Mouse (Mus musculus): ENCODE results near the gene Rbfox1.

Gene Rbfox1

DNA sequence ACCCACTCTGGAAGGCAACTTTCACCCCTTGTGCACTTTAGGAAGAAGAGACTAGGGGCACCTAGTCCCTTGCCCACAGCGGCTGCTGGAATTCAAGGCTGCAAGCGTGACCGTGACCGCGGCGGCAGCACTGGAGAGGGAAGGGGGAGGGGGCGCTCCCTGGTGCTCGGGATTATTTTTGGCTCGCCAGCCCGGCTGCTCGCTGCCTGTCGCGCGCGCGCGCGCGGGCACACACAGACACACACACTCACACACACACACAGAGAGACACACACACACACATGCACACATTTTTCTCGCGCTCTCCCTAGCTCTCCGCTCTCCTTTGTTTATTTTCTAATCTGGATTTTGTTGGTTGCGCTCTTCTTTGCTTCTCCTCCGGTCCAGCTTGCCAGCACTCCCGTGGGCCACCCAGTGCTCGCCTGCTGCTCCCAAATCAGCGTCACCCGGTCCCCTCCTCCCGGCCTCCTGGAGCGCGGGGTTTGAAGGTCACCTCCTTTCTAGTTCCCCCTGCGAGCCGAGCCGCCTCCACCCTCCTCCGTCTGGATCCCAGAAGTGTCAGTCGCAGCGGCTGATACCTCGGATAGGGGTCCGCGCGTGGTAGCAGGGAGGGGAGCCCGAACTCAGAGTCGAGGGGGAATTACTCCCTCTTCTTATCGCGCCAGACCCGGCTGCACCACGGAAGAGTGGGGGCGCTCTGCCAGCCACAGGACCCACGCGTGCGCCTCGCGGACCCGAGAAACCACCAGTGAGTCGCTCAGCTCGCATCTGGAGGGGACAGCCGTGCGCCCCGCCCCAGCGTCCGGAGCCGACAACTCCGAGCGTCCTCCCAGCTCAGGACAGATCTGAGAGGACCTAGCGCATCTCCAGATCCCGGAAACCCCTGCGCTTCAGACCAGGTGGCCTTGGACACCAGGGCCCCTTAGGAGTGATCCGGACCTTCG, at the start of gene Rbfox1:
TSS of gene Rbfox1 (plus strand) at position 610 of the 944 bp plus-strand sequence.
- no peak for DNase-seq (ENCODE audit: low spot score)

DNA sequence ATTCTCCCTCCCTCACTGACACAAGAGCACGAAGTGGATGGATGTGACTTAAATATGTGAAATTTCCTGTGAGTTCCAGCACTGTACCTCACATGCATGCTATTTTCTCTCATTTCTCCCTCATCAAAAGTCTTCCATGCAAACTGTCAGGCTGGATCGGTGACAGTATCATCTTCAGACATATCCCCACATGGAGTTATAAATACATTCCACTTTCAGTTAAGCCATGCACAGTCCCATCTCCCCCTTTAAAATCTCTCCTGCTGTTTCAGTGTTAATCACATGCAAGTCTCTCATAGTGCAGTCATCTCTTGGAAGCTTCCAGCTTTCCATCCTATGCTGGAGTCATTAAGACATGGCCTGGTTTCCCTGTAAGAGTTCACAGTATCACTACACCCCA, 48.4 kb upstream of the Rbfox1 start:
- no peak for DNase-seq (ENCODE audit: low spot score)

DNA sequence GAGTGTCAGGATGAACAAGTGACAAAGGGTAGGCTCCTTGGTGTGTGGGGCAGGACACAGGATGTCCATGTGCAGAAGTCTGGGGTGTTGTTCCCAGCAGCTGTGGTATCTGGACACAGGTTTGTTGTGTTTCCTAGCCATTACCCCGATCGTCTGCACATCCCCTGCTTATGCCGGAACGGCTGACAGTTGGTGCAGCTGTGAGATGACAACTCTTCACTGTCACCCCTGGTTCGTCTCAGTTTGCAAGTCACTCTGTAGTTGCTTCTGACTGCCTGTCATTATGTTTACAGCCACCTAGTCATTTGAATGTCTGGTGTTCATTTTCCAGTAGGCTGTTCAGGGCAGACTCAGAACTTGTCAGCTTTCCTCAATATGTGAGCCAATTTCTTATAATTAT, 44.0 kb upstream of the Rbfox1 start:
- DNase-seq (ENCODE audit: low spot score): no peak

DNA sequence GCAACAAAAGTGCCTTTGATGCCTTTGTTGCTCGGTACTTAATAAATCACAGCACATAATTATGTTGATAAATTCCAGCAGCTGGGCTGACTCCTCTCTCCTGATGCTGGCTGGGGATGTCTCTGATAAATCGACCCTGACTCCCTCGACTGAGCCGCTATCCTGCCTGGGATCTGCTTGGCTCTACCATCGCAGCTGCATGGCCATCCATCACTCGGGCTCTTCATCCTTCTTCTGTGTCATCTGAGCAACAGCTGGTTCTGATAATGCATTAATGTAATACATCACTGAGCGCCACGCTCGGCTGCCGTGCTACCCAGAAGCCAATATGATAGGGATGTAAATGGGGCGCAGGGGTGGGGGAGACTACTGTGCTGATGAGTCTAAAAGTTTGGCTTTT, 39.5 kb upstream of the Rbfox1 start:
- no peak for DNase-seq (ENCODE audit: low spot score)

DNA sequence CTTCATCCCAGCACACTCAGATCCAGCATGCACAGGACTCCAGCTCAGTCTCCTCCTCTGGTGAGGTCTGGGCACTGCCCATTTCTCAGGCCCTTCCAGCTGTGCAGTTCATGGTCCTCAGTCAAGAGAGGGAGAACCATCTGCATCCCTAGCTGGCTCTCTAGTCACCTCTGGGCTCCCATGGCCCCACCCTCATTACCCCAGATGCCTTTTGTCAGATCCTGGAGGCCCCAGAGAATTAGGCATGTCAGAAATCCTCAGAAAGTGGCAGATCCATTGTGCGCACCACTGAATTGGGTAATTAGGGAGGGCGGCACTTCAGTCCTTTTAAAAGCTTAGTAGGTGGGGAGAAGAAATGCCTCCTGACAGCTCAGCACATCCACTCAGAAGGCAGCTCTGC, 32.1 kb upstream of the Rbfox1 start:
- DNase-seq (ENCODE audit: low spot score): no peak

DNA sequence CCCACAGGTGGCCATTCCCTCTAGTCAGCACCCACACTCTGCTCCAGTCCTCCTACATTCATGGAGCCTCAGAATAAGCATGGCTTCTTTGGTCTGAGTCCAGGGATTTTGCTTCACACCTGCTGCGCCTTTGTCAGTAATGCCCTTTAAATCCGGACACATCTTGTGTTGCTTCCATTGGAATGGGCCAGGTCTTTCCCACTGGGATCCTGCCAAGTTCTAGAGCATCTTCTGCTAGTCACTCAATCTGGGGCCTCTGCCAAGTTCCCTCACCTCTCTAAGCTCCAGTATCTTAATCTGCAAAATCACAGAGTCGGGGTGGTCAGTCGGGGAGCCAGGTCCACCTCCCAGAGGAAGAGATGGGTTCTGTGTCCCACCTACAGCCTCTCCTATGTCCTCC, 20.8 kb upstream of the Rbfox1 start:
- no peak for DNase-seq (ENCODE audit: low spot score)

GRCm38 (mm10) chr16:5866966-5867365, 18.2 kb upstream of the Rbfox1 start:
- DNase-seq (ENCODE audit: low spot score): peak; percentile 36

GRCm38 (mm10) chr16:5870391-5870790, 14.8 kb upstream of the Rbfox1 start:
- DNase-seq (ENCODE audit: low spot score): no peak

GRCm38 (mm10) chr16:5881820-5882219, 3.3 kb upstream of the Rbfox1 start:
- peak; percentile 49 for DNase-seq (ENCODE audit: low spot score)

DNA sequence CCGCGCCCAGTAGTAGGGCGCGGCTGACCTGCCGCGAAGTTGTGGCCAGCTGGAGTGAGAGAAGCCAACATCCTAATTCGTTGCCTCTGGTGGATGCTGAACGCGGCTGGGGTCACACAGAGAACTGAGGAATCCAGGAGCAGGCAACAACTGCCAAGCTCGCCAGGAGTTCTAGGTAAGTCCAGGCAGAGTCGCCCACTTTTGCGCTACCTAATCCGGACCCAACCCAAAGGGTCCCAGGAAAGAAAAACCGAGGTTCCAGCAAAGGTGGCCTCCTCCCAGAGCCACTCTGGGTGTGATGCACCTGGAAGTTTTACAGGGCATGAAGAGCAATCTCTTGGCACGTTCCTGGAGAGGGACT, 515 bp downstream of the Rbfox1 start:
- no peak for DNase-seq (ENCODE audit: low spot score)

DNA sequence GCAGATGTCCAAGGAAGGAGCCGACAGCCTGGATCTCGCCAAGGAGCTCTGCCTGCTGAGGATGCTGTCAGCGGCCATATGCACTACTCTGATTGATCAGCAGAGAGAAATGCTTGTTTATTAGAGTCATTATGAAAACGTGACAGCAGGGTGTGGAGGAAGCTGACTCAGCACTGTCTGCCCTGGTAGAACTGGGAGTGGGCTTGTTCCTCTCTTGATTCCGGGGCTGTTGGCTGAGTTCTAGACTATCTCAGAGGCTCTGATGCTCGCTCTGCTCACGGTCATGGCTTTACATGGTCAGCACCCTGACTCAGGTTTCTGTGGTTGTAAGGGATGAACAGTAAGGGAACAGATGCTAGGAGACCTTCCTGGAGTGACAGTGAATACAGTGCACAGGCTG, 10.4 kb downstream of the Rbfox1 start:
- no peak for DNase-seq (ENCODE audit: low spot score)

DNA sequence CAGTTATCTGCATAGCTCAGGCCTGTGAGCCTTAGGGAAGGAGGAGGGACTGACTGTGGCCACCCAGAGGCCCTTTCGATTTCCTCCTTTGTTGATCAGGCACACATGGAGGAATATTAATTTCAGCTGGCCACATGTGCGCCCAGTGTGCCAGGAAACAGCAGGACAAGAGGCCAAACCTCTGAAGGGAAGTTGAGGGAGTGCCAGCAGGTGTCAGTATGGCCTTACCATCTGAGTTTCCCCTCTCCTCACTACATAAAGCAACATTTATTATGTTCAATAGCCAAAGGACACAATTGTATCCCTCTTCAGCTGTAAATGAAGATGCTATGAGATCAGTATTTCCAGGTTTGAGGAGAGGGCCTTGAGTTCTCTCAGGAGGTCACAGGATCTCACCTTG, 13.2 kb downstream of the Rbfox1 start:
- DNase-seq (ENCODE audit: low spot score): no peak

DNA sequence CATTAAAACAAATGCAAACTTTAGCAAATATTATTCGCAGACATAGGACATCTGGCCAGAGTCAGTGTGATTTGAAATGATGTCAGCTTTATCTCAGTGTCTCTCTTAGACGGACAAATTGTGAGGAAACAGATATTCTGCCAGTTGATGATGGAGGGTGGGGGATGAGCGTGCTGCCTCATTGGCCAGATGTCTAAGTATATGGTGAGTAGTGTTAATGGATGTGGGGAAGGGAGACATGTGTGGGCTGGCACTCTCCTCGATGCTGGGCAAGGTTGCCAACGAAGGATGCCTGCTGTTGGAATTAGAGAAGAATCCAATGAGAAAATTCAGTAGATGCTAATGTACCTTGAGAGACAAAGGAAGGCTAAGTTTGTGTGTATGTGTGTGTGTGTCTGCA, 25.6 kb downstream of the Rbfox1 start:
- peak; percentile 36 for DNase-seq (ENCODE audit: low spot score)

- peak; percentile 27 for DNase-seq (ENCODE audit: low spot score)
These were observed 26.7 kb downstream of the Rbfox1 start for GRCm38 (mm10) chr16:5911880-5912327.

DNA sequence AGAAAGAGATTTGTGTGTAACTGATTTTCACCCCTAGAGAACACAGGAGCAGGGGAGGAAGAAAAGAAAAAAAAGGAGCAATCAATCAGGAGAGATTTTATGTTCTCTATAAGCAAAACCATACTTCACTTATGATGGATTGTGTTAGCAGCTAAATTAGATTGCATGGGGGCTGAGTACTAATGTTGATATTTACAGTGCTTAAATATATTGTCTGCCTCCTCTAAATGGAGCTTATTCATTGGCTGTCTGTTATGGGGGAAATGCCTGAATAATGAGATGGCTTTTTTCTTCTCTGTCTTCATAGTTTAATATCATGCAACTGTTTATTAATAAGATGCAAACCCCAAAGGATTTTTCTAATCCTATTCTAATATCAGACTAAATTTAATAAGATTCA, 32.8 kb downstream of the Rbfox1 start:
- DNase-seq (ENCODE audit: low spot score): no peak

DNA sequence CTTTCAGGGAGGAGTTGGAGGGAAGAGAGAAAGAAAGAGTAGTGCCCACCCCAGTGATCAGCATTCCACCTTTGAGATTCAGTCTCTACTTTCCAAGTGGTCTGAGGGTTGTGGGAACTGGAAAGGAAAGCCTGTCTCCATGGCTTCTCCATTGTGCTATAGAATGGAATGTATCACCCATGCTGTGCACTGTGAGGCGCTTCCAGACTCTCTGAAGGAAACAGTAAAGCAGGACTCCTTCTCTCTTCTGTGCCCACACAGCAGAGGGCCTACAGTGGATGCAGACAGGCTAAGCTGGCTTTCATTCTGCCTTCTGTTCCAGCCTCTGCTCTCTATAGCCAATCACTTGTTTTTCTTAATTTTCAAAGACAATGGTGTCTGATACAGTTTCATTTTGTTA, 41.8 kb downstream of the Rbfox1 start:
- DNase-seq (ENCODE audit: low spot score): no peak

- peak; percentile 87 for DNase-seq (ENCODE audit: low spot score)
These were observed 46.5 kb downstream of the Rbfox1 start for GRCm38 (mm10) chr16:5931680-5932079.

DNA sequence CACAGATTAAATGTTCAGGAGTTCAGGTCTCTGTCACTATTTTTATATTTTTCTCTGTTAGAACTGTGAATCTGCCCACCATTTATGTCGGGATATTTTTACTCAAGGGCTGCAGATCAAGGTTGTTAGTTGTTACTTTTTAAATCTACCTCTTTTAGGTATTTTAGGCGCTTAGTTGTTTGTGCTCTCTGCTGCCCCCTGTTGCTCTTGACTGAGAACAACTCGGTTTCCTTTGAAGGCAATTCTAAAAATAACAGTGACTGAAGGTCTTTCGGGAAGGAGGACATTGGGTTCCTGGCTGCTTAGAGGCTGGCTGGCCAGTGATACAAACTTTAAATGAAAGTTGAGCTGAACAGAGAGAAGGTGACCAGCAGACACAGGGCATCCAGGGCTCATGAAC, 54.9 kb downstream of the Rbfox1 start:
- no peak for DNase-seq (ENCODE audit: low spot score)

- peak; percentile 33 for DNase-seq (ENCODE audit: low spot score)
These were observed 60.5 kb downstream of the Rbfox1 start for GRCm38 (mm10) chr16:5945682-5946081.

GRCm38 (mm10) chr16:5953106-5953505, 68.0 kb downstream of the Rbfox1 start:
- DNase-seq (ENCODE audit: low spot score): no peak

DNA sequence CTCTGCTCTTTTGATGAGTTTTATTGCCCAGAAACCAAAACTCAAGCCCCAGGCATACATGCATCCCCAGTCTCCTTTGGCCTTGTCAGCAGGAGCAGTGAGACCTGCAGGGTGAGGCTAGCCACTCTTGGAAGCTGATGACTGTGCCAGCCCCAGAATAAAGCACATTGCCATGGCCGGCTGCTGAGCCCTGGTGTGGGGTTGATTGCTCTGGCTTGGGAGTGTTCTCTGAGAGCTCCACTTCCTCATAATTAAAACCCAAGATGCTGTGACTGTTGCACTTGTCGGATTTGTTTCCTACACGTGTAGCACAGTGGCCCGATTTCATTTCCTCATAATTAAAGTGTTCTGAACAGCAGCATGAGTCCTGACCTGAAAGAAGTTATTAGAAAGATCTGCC, 72.3 kb downstream of the Rbfox1 start:
- no peak for DNase-seq (ENCODE audit: low spot score)

- peak; percentile 26 for DNase-seq (ENCODE audit: low spot score)
These were observed 76.6 kb downstream of the Rbfox1 start for GRCm38 (mm10) chr16:5961786-5962185.

GRCm38 (mm10) chr16:5974172-5974571, 89.0 kb downstream of the Rbfox1 start:
- DNase-seq (ENCODE audit: low spot score): no peak
